Mouse (Mus musculus) liver, postnatal 0 days (tissue): ENCODE results near the gene Gnb3. TPM values are rescaled to one million over a fixed set of nuclear protein-coding genes. Genes with fewer than 3 reads are reported as not detected.
A peak's percentile ranks its signal among the peaks of the same experiment; 100 is the strongest.

ENCODE experiments used
- ATAC-seq: fragments of 200-750 bp; cut with Nextera tagmentation; 2 replicates; pipeline ENCODE4 v1.8.0; 2017; ENCODE audit warnings: mild to moderate bottlenecking, moderate library complexity
- DNase-seq: peaks from one replicate; pipeline ENCODE4 v3.0.0-alpha.2; 2016
- H3K27ac ChIP-seq: fragments of 300-500 bp; sonication (generic); 2 replicates; pipeline ENCODE4 v1.5.1; 2014; ENCODE audit warnings: antibody characterized with exemption, moderate library complexity, mild to moderate bottlenecking, low read depth
- H3K27me3 ChIP-seq: fragments of 300-500 bp; sonication (generic); 2 replicates; pipeline ENCODE4 v1.6.1; 2014; ENCODE audit warnings: low read length, control low read depth, mixed read lengths; ENCODE audit not compliant: insufficient read depth
- H3K36me3 ChIP-seq: fragments of 300-500 bp; sonication (generic); replicated peaks from 2 replicates; pipeline ENCODE4 v1.6.1; 2014; ENCODE audit warnings: mild to moderate bottlenecking, control low read depth, low read length, moderate library complexity, mixed read lengths; ENCODE audit not compliant: insufficient read depth
- H3K4me1 ChIP-seq: fragments of 300-500 bp; sonication (generic); 2 replicates; pipeline ENCODE4 v1.6.1; 2014; ENCODE audit warnings: antibody characterized with exemption, mild to moderate bottlenecking, control low read depth; ENCODE audit not compliant: insufficient read depth
- H3K4me2 ChIP-seq: fragments of 300-500 bp; sonication (generic); 2 replicates; pipeline ENCODE4 v1.6.1; 2014; ENCODE audit warnings: low read depth, mild to moderate bottlenecking, low read length, moderate library complexity, mixed read lengths
- H3K4me3 ChIP-seq: fragments of 300-500 bp; sonication (generic); 2 replicates; pipeline ENCODE4 v1.5.1; 2014; ENCODE audit warnings: low read depth, low read length
- H3K9ac ChIP-seq: fragments of 300-500 bp; sonication (generic); replicated peaks from 2 replicates; pipeline ENCODE4 v1.6.1; 2014; ENCODE audit warnings: mild to moderate bottlenecking, moderate library complexity
- H3K9me3 ChIP-seq: fragments of 300-500 bp; sonication (generic); 2 replicates; pipeline ENCODE4 v1.6.1; 2016; ENCODE audit warnings: mild to moderate bottlenecking, control low read depth, low read length, mixed read lengths
- CTCF ChIP-seq: sonication (generic); IDR thresholded peaks from 2 replicates; pipeline ENCODE4 v1.5.1; 2016; ENCODE audit warnings: antibody characterized with exemption, low read depth
- EP300 ChIP-seq: IDR thresholded peaks from 2 replicates; pipeline ENCODE4 v1.6.1; 2016; ENCODE audit warnings: antibody characterized with exemption, low read depth, mild to moderate bottlenecking
- WGBS: fragments of 180-500 bp; shearing (Covaris S2); extraction: QIAGEN DNeasy Blood & Tissue Kit; methylation state at CpG from one replicate; pipeline ENCODE4 v1.1.7; 2014; ENCODE audit not compliant: insufficient replicate concordance; 5-methylcytosine and 5-hydroxymethylcytosine counted together
- polyA plus RNA-seq: library from polyadenylated mRNA; unstranded; fragments of >200 nt; fragmentation: Nextera tagmentation; extraction: Ambion mirVana; gene quantifications from 2 replicates; pipeline ENCODE4 v1.2.1, GENCODE M21; 2015

Gnb3 gene
- polyA plus RNA-seq, 1 experiment from 2014 or later: 0.19 TPM

DNA sequence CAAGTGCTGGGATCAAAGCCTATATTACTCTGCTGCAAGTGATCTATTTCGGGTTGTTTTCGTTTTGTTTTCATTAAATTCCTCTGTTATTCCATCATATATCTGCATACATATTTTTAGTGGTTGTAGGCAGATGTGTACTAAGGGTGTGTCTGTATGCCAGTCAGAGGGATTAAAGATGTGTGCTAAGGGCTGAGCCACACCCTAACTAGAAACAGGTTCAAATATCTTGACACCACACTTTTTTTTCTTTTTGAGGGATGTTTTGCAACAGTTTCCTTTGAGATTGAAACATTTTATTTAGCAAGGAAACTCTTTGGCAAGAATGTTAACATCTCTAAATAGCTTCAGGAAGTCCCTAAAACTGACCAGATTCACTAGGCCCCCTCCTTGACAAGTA lies 43.9 kb downstream of the Gnb3 start:
- H3K4me2 ChIP-seq: no peak overlapping the region
- H3K4me1 ChIP-seq: no peaks in the 10 kb centered on the region
- no peak overlapping the region for H3K27ac ChIP-seq
- WGBS: 85% methylated on average over 2 of the region's 2 CpGs
- H3K9me3 ChIP-seq: no peaks in the 10 kb centered on the region
- ATAC-seq (no peak), DNase-seq (no peak)
- no peaks in the 10 kb centered on the region for H3K27me3 ChIP-seq
- no peak overlapping the region for H3K4me3 ChIP-seq
- TF ChIP-seq EP300 (no peak), CTCF (no peak)
- no peaks in the 10 kb centered on the region for H3K36me3 ChIP-seq
- no peak overlapping the region for H3K9ac ChIP-seq

DNA sequence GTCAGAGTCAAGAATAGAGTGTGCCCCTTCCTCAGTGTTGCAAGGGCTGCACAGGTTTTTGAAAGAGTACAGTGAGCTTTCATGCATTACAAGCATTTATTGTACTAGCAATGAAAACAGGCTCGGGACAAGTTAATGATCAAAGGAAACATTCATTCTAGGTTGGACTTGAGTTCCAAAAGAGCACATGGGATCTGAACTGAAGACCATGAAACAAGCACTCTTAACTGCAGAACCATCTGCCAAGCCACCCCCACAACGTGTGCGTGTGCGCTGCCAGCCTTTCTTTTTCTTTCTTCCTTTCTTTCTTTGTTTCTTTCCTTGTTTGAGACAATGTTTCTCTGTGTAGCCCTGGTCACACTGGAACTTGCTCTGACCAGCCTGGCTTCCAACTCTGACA lies 44.3 kb downstream of the Gnb3 start:
- H3K9ac ChIP-seq: no peak overlapping the region
- H3K9me3 ChIP-seq: no peaks in the 10 kb centered on the region
- H3K4me3 ChIP-seq: no peak overlapping the region
- H3K4me1 ChIP-seq: no peaks in the 10 kb centered on the region
- TF ChIP-seq EP300 (no peak), CTCF (no peak)
- no peak overlapping the region for H3K27ac ChIP-seq
- H3K36me3 ChIP-seq: no peaks in the 10 kb centered on the region
- no peak overlapping the region for H3K4me2 ChIP-seq
- no peaks in the 10 kb centered on the region for H3K27me3 ChIP-seq
- 84% methylated on average over 4 of the region's 4 CpGs for WGBS
- no peak for DNase-seq
- no peak for ATAC-seq

DNA sequence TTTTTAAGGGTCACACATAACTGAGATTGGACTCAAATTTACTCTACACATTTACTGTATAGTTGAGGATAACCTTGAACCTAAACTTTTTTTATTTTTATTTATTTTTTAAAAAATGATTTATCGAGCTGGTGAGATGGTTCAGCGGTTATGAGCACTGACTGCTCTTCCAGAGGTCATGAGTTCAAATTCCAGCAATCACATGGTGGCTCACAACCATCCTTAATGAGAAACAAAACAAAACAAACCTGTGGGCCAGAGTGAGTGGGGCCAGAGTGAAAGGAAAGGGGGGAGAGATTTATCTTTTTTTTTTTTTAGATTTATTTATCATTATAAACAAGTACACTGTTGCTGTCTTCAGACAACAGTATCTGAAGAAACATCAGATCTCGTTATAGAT lies 48.2 kb downstream of the Gnb3 start:
- WGBS: 78% methylated on average over 3 of the region's 3 CpGs
- Histone ChIP-seq H3K36me3 (no peaks in the 10 kb centered on the region), H3K9ac (no peak overlapping the region)

DNA sequence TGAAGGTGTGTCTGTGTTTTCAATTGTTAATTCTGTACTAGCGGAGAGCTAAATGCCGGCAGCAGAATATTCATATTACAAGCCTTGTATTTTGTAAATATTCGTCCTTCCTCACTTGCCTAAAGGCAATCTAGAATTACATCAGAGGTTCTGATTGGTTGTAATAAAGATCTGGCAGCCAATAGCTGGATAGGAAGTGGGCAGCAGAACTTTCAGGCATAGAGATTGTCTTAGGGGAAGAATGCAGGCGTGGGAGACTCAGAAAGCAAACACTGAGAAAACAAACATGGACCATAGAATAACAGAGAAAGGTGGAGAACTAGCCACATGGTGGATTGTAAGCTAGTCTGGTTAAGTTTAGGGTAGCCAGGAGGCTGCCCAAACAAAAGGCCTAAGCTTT lies 50.0 kb downstream of the Gnb3 start:
- peaks cover 5% of the 10 kb centered on the region; the same call in 1 of the 2 replicates for H3K4me1 ChIP-seq
- no peaks in the 10 kb centered on the region for H3K27me3 ChIP-seq
- no peak overlapping the region for H3K4me3 ChIP-seq
- H3K36me3 ChIP-seq: no peaks in the 10 kb centered on the region
- no peak for TF ChIP-seq EP300
- no peaks in the 10 kb centered on the region for H3K9me3 ChIP-seq
- no peak for ATAC-seq
- no peak overlapping the region for H3K27ac ChIP-seq
- no peak for DNase-seq
- H3K4me2 ChIP-seq: no peak overlapping the region
- H3K9ac ChIP-seq: no peak overlapping the region
- WGBS: 51% methylated on average over 4 of the region's 4 CpGs

More for the DNA sequence above, 48.2 kb downstream of the Gnb3 start:
- TF ChIP-seq CTCF (no peak), EP300 (no peak)
- no peak for ATAC-seq
- DNase-seq: no peak
- no peaks in the 10 kb centered on the region; the same call in 1 of the 2 replicates for H3K4me1 ChIP-seq
- no peaks in the 10 kb centered on the region for H3K9me3 ChIP-seq
- no peak overlapping the region for H3K4me2 ChIP-seq
- H3K27me3 ChIP-seq: no peaks in the 10 kb centered on the region
- no peak overlapping the region for H3K27ac ChIP-seq
- no peak overlapping the region for H3K4me3 ChIP-seq

DNA sequence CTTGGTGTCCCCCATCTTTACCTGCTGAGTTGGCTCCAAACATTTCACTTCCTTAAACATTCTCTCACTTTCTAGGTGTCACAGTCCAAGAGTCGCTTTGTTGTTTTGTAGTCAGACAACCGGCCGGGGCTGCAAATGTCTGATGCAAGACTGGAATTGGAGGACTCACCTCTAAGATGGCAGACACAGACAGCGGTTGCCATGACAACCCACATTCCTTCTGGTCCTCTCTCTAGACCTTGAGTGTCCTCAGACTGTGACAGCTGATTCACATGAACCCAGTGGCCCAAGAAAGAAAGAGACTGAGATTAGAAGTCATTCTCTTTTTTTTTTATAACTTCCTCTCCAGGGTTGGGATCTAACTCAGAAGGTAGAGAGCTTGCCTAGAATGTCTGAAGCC lies 50.6 kb downstream of the Gnb3 start:
- Histone ChIP-seq H3K4me3 (no peak overlapping the region), H3K27me3 (no peaks in the 10 kb centered on the region), H3K9ac (no peak overlapping the region), H3K27ac (no peak overlapping the region), H3K4me2 (no peak overlapping the region), H3K36me3 (no peaks in the 10 kb centered on the region), H3K4me1 (peaks cover 5% of the 10 kb centered on the region; the same call in 1 of the 2 replicates), H3K9me3 (no peaks in the 10 kb centered on the region)
- TF ChIP-seq CTCF: no peak
- TF ChIP-seq EP300: no peak
- WGBS: 78% methylated on average over 4 of the region's 4 CpGs
- DNase-seq (no peak), ATAC-seq (no peak)

DNA sequence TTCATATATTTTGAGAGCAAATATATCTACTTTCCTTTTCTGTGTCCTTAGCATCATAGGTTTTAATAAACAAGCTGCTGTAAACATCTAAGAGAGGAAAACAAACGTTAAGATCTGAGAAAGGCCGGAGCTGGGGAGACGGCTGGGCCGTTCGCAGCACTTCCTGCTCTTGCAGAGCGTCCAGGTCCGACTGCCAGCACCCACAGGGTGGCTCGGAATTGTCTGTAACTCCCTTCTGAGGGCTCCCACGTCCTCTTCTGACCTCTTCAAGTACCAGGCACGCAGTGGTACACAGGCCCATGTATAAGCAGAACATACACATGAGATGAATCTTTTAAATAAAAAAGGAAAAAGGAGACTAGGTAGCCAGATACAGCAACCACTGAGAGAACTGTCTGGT lies 52.4 kb downstream of the Gnb3 start:
- TF ChIP-seq EP300 (no peak), CTCF (no peak)
- no peaks in the 10 kb centered on the region for H3K27me3 ChIP-seq
- ATAC-seq: no peak
- no peak overlapping the region for H3K27ac ChIP-seq
- no peak overlapping the region for H3K4me3 ChIP-seq
- H3K9me3 ChIP-seq: no peaks in the 10 kb centered on the region
- H3K4me1 ChIP-seq: peaks cover 6% of the 10 kb centered on the region
- 71% methylated on average over 10 of the region's 10 CpGs for WGBS
- DNase-seq: no peak
- no peaks in the 10 kb centered on the region for H3K36me3 ChIP-seq
- H3K9ac ChIP-seq: no peak overlapping the region
- no peak overlapping the region for H3K4me2 ChIP-seq

DNA sequence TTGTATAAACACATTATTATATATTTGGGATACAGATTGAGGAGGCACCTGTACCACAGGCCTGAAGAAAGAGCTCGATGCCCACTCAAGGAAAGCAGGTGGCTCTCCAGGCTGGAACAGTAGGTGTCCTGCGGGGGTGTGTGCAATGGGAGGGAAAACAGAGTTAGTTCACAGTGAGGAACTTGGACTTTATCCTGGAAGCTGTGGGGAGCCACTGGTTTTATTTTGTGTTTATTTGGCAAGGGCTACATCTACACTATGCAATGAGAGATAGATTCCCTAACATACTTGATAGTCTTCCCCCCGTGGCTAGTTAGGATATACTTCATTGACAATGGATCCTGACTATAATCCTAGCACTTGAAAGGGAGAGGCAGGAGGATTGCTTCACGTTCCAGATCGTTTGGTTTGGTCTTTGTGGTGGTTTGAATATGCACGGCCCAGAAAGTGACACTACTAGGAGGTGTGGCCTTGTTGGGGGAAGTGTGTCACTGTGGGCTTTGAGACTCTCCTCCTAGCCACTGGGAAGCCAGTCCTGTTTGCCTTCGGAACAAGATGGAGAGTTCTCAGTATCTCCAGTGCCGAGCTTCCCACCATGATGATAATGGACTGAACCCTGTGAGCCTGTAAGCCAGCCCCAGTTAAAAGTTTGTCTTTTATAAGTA lies 53.2 kb downstream of the Gnb3 start:
- H3K36me3 ChIP-seq: no peaks in the 10 kb centered on the region
- DNase-seq: no peak
- peak overlapping the region; percentile 31 for H3K27ac ChIP-seq
- ATAC-seq: peak; percentile 86
- peak overlapping the region; percentile 27; the same call in 1 of the 2 replicates for H3K4me2 ChIP-seq
- H3K4me1 ChIP-seq: peaks cover 8% of the 10 kb centered on the region
- H3K9me3 ChIP-seq: no peaks in the 10 kb centered on the region
- no peak overlapping the region for H3K9ac ChIP-seq
- H3K4me3 ChIP-seq: no peak overlapping the region
- 34% methylated on average over 8 of the region's 8 CpGs for WGBS
- TF ChIP-seq EP300 (no peak), CTCF (no peak)
- H3K27me3 ChIP-seq: no peaks in the 10 kb centered on the region

Other genes with a start within 250 kb of the Gnb3 start
- 0.04 TPM in 1 of 2 replicates, not detected in the other for gene C1s2, start 204.2 kb downstream of the Gnb3 start, polyA plus RNA-seq
- 68.7 and 72.6 TPM in 2 replicates for gene Lpcat3, start 177.2 kb downstream of the Gnb3 start, polyA plus RNA-seq
- gene Emg1, start 128.1 kb downstream of the Gnb3 start, polyA plus RNA-seq: 93.2 and 96.9 TPM in 2 replicates
- gene Phb2, start 127.9 kb downstream of the Gnb3 start, polyA plus RNA-seq: 308 and 318 TPM in 2 replicates
- 39.2 and 45.1 TPM in 2 replicates for gene Ptpn6, start 101.6 kb downstream of the Gnb3 start, polyA plus RNA-seq
- gene Grcc10, start 98.9 kb downstream of the Gnb3 start, polyA plus RNA-seq: 148 and 157 TPM in 2 replicates
- gene Gm45234, start 84.3 kb downstream of the Gnb3 start, polyA plus RNA-seq: not detected in 2 replicates
- gene Atn1, start 83.8 kb downstream of the Gnb3 start, polyA plus RNA-seq: 1.8 and 1.9 TPM in 2 replicates
- gene Eno2, start 70.6 kb downstream of the Gnb3 start, polyA plus RNA-seq: 0.20 and 0.27 TPM in 2 replicates
- gene Lrrc23, start 60.5 kb downstream of the Gnb3 start, polyA plus RNA-seq: 0.16 TPM in 1 of 2 replicates, not detected in the other
- 11.4 and 14.3 TPM in 2 replicates for gene Spsb2, start 31.6 kb downstream of the Gnb3 start, polyA plus RNA-seq
- 332 and 346 TPM in 2 replicates for gene Tpi1, start 26.0 kb downstream of the Gnb3 start, polyA plus RNA-seq
- 32.2 and 36.6 TPM in 2 replicates for gene Usp5, start 10.8 kb downstream of the Gnb3 start, polyA plus RNA-seq
- 96.4 and 98.3 TPM in 2 replicates for gene Cdca3, start 10.7 kb downstream of the Gnb3 start, polyA plus RNA-seq
- gene P3h3, start 17.5 kb upstream of the Gnb3 start, polyA plus RNA-seq: 0.80 and 0.88 TPM in 2 replicates
- gene Gpr162, start 23.7 kb upstream of the Gnb3 start, polyA plus RNA-seq: 0.04 and 0.08 TPM in 2 replicates
- 0.14 and 0.24 TPM in 2 replicates for gene Cd4, start 47.9 kb upstream of the Gnb3 start, polyA plus RNA-seq
- gene Lag3, start 71.4 kb upstream of the Gnb3 start, polyA plus RNA-seq: 0.33 and 0.40 TPM in 2 replicates
- gene Ptms, start 79.8 kb upstream of the Gnb3 start, polyA plus RNA-seq: 116 and 145 TPM in 2 replicates
- gene Mlf2, start 91.1 kb upstream of the Gnb3 start, polyA plus RNA-seq: 119 and 136 TPM in 2 replicates
- gene Cops7a, start 125.3 kb upstream of the Gnb3 start, polyA plus RNA-seq: 61.0 TPM in 2 replicates
- 0.07 and 0.15 TPM in 2 replicates for gene Pianp, start 156.4 kb upstream of the Gnb3 start, polyA plus RNA-seq
- gene Zfp384, start 168.9 kb upstream of the Gnb3 start, polyA plus RNA-seq: 3.3 and 3.5 TPM in 2 replicates
- 23.8 and 24.3 TPM in 2 replicates for gene Ing4, start 199.5 kb upstream of the Gnb3 start, polyA plus RNA-seq
- 1.3 and 2.0 TPM in 2 replicates for gene Acrbp, start 209.4 kb upstream of the Gnb3 start, polyA plus RNA-seq
- gene Lpar5, start 227.6 kb upstream of the Gnb3 start, polyA plus RNA-seq: 0.57 and 0.85 TPM in 2 replicates